Mouse (Mus musculus) monocyte, adult 2 months (primary cell): ENCODE measurements around the gene Cirbp.
"Not testable (repeated sequence)": the region's sequence is repeated elsewhere in the genome, so short reads cannot be mapped to it uniquely, and the experiment has no call there.

ENCODE experiments used
- DNase-seq, 2 experiments: peaks; one replicate each; pipeline ENCODE4 v3.0.0; 2022; ENCODE audit warnings: low spot score in 2 of 2, low read depth in 1 of 2

The Cirbp gene

DNA sequence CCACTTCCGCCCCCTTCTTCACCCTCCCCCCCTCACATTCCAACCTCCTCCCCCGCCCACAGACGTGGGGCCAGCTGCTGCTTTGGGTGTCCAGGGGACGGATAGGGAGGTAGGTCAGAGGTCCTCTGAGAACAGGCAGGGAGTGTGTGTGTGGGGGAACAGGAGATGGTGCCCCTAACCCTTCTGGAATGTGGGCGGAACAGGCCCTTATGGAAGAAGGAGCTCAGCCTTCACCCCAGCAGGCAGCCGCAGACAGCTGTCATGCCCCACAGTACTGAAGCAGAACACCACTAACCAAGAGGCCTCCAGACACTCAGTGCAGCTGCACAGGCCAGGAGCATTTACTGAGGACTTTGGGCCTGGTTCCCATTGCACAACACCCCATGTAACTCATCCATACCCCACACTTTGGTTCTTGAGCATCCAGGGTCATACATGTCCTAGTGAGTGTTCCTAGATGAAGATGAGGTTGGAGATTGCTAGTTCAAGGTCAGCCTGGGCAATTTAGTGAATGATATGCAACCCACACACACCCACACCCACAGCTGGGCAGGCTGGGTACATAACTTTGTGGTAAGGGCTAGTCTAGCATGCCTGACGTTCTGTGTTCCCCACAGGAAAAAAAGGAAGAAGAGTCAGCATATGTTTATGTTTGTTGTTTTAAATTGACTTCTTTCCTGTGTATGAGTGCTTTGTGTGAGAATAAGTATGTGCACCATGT lies 4.1 kb upstream of the Cirbp start:
- no peak for DNase-seq

DNA sequence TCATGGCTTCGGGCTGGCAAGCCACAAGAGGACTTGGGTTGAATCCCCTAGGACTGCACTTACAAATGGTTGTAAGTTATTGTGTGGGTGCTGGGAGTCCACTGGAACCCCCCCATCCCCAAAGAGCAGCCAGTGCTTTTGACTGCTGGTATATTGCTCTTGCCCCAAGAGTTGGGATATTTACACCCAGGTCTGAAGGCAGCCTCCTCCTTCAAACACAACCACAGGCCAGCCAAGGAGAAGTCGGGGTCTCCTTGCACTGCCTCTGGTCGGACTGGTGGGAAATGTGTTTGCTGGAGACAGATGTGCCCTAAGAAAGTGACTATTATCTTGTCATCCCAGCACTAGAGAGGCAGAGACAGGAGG lies 3.6 kb upstream of the Cirbp start:
- DNase-seq = no peak

DNA sequence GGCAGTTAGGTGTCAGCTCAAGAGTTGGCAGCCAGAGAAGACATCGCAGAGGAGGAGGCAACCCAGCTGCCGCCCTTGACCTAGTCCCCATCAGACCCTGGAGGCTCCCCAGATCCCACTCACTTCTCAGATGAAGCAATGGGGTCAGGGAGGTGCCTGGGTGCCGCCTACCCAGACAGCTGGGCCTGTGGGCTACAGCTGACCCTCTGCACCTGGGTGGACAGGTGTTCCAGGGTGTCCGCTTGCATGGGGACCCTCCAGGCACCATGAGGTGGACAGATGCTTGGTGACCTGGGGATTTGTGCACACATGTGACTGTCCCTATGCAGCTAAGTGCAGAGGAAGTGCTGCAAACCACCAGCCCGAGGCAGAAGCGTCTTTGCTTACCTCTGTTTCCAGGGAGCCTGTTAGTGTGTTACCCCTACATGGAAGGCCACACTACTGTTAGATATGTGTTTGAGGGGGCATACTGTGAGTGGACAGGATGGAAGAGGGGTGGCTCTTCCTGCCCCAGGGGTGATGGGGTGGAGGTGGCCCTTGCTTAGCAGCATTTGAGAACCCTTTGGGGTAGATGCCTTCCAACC lies 3.0 kb upstream of the Cirbp start:
- DNase-seq = no peak

DNA sequence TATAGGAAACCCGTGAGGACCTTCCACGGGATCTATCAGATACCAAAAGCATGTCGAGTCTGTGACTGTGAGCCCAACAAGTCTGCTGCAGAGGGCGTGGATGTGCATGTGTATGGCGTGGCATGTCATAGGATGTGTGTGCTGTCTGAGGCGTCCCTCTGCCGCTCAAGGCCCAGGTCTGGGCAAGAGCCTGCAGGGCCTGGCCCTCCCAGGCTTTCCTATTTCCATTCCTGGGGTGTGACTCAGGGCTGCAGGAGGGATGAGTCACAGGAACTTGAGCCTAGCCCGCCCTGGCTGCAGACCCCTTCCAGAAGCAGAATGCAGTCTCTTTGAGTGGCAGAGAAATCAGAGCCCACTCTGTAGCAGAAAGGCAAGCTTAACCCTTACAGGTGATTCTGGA lies 2.1 kb upstream of the Cirbp start:
- DNase-seq = no peak

DNA sequence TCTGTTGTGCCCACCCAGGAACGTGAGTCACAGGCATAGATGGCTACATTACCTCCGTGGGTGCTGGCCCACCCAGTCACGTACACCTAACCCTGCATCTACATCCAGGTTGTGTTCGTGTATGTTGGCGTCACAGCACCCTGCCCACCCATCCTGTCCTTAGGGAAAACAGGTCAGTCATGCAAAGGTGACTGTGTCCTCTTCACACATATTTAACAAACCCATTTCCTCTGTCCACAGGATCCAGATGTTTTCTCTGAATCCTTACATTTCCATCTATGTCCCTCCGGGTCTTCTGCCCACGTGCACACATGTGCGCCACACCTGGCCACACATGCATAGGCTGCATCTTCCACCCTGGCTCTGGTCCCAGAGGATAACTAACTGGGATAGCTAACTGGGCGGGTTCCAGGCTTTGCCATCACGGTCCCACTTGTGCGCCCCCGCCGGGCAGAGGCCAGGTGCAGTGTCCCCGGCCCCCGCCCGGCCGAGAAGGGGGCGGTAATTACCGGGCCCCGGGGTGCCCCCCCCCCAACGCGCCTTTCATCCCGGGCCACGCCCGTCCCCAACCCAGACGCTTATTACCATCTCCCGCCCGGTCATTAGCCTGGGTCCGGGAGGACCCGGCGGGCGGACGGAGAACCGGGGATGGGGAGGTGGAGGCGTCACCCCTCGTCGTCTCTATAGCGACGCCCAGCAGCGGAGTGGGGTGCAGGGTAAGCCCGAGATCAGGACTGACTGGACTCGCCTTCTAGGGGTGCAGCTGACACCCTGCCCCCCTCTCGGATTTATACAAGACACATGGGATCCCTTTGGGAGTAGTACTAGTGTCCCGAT lies 1.4 kb upstream of the Cirbp start:
- no peak for DNase-seq

DNA sequence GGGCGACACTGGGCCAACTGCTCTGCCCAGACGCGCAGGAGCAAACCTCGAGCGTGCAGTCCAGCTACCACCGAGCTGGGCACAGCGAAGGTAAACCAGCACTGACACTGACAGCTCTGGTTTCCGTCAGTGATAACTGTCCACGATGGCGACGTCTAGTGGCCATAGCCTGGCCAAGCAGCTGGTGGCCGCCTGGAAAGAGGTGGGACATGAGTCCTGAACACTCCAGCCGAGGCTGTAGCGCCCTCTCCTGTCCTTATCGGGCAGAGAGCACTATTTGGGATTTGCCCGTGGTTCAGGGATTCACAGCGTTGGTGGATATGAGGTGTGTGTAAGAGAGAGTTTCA lies 814 bp upstream of the Cirbp start:
- peak; percentile 95 for DNase-seq

DNA sequence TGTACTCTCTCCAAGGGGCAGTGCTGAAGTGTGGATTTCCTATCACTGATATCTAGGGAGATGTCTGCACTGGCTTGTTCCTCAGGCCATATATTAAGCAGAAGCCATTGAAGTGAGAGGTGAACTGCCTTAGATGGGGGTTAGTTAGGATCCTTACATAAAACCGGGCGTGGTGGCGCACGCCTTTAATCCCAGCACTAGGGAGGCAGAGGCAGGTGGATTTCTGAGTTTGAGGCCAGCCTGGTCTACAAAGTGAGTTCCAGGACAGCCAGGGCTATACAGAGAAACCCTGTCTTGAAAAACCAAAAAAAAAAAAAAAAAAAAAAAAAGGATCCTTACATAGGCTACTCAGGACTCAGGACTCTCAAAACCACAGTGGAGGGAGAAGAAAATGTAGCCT lies 351 bp downstream of the Cirbp start:
- DNase-seq = not testable (repeated sequence)

DNA sequence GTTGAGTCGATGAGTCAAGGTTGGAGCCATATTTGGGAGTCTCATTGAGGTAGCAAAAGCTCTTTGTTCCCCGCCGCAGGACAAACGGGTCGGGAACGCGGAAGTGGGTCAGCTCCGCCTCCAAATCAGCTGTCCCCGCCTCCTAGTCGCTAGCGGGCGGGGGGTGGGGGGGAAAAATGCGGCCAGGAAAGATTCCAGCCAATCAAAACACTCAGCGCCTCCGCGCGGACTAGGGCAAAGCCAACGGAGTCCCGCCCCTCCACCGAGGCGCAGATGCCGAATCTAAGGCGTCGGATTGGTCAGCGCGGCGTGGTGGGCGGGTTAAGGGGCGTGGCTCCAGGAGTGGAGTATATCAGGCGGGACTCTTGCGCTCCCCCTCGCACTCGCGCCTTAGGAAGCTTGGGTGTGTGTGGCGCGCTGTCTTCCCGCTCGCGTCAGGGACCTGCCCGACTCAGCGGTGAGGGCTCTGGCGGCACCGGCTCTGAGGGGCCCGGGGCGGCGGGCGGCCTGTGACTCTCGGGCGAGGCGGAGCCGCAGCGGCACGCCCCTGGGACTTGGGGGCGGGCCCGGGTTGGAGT lies 1.8 kb downstream of the Cirbp start:
- peak; percentile 96 to 98 for DNase-seq

DNA sequence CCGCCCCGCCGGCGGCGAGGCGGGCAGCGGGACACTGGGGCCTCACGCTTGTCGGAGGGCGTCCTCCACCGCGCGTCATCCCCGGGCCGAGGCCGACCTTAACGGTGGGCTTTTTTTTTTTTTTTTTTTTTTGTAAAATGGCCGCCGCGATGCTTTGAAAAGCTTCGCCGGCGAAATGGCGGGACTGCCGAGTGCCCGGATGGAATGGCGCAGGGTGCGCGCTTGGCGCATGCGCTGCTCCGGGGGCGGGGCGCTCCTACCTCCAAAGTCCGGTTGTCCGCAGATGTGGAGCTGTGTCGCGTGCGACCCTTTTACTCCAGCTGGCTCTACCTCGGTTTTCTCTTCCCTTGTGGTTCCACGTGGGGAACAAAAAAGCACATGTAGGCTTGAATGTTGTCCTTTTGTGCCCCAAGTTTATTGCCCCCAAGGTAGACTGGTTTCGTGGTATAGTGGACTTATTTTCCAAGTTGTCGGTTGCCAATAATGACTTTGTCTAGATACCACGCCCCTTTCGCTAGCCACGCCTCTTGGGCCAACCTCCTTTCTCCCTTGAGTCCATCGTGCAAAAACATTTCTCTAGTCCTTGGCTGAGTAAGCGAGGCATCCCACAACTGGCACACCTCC lies 2.4 kb downstream of the Cirbp start:
- peak; percentile 76 to 88 for DNase-seq

DNA sequence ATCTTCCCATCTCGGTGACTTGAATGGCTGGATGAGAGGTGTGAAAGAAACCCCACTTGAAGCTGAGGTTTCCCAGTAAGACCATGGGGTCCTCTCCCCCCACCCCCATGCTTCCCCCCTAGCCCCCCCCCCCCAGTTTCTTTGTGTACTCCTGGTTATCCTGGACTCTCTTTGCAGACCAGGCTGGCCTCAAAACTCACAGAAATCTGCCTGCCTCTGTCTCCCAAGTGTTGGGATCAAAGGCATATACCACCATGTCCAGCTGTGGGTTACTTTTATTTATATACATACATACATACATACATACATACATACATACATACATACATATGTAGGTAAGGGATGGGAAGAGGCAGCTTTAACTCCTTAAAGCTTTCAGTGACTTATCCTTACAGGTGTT lies 3.3 kb downstream of the Cirbp start:
- DNase-seq = no peak

DNA sequence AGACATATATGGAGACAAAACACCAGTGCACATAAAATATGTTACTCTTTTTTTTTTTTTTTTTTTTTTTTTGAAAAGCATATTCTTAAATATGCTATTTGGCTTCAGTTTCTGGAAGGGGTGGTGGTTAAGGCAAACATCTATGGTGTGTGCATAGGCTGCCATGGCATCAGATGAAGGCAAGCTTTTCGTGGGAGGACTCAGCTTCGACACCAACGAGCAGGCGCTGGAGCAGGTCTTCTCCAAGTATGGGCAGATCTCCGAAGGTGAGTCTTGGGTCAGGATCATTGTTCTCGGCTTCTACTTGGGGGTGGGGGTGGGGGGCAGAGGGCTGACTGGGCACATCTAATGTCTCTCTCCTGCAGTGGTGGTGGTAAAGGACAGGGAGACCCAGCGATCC lies 3.9 kb downstream of the Cirbp start:
- no peak for DNase-seq

DNA sequence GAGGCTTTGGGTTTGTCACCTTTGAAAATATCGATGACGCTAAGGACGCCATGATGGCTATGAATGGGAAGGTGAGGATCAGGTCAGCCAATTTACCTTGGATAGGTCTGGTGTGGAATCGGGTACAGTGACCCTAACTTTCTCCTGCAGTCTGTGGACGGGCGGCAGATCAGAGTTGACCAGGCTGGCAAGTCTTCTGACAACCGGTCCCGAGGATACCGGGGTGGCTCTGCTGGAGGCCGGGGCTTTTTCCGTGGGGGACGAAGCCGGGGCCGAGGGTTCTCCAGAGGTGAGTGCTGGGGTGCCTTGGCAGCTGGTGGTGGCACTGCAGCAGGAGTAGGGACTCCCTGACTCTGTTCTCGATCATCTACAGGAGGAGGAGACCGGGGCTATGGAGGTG lies 4.3 kb downstream of the Cirbp start:
- DNase-seq = no peak

DNA sequence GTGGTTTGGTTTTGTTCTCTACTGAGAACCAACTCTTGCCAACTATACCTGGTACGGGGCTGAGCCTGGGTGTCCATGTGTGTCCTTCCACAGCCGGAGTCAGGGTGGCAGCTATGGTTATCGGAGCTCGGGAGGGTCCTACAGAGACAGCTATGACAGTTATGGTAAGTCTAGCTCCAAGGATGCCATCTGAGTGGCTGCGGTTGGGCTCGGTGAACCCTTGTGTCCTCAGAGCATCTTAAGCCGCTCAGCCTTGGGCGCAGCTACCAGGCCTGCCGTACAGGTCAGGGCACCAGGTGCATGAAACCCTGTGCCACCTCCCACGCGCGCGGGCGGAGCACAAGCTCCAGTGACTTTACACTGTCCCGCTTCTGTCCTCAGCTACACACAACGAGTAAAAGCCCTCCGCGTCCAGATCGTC lies 4.8 kb downstream of the Cirbp start:
- DNase-seq = no peak

DNA sequence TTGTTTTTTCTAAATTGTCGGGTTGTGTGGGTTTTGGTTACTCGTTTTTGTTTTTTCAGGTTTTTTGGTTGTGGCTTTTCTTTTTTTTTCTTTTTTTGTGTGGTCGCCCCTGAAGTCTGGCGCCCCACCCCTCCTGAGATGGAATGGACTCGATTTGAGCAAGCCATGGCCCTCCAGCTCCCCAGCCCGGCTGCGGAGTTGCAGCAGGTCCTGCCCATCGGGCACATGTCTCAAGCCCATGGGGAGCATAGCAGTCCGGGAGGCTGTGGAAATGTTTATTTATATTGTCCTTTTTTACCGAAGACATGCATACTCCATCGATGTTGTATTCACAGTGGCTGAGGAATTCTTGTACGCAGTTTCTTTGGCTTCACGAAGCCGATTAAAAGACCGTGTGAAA lies 5.5 kb downstream of the Cirbp start:
- no peak for DNase-seq

DNA sequence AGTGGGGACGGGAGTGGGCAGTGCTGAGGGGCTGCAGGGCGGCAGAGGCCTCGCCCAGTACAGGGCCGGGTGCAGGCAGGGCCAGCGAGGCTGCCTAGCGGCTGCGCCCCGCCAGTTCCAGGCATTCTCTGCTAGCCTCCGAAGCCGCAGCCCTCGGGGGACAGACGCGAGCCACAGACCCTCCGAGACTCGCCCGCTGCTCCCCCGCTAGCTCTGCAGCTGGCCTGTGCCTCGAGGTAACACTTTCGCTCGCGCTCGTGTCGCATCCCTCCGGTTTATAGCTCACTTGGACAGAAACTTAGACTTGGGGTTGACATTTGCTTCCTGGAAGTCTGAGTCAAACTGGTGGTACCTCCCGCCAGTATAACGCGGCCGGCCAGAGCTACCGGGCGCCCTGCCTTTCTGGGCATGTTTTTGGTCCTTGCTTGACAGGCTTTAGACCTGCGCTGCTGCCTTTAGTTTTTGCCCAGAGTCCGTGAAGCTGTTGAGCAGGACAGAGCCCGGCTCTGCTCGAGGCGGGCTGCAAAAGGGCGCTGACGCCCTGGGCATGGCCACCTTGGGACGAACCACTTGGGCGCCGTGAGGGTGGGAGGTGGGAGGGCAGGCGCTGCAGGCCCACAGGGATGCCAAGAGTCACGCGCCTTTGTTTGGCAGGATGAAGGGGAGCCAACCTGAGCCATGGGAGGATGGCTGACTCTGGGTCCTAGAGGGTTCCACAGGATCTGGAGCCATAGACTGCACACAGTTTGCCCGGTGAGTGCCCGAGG lies 6.2 kb downstream of the Cirbp start:
- DNase-seq = no peak

DNA sequence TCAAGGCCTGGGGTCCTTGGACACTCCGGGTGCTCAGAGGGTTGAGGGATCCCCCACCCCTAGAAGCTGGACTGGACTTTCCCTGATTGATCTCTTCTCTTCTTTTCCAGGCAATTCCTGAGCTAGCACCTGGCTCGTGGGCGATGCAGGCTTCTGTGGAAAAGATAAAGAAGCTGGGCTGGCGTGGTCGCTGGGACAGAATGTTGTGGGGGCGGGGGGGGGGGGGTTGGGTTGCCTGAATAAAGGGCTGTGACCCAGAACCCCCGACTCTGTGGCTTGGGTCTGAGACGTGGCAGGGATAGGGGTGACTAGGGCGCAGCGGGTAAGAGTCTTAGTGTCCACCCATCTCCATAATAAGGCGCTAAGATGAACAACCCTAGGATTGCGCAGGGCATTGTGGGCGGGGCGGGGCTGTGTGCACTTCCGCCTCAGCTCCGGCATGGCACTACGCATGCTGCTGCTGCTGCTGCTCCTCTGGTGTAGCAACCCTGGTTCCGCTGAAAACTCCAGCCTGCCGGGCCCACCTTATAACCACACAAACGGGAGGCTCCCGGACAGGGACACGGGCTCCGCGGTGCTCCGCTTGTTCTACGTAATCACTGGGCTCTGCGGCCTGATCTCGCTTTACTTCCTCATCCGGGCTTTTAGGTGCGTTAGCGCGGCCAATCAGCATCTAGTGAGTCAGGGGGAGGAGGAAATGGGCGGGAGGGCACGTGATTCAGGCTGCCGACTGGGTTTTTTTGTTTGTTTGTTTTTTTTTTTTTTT lies 6.9 kb downstream of the Cirbp start, which contains the start of gene 1600002K03Rik:
TSS of gene 1600002K03Rik (plus strand) at position 418 of the 766 bp plus-strand sequence.
- DNase-seq = peak; percentile 91 to 94

DNA sequence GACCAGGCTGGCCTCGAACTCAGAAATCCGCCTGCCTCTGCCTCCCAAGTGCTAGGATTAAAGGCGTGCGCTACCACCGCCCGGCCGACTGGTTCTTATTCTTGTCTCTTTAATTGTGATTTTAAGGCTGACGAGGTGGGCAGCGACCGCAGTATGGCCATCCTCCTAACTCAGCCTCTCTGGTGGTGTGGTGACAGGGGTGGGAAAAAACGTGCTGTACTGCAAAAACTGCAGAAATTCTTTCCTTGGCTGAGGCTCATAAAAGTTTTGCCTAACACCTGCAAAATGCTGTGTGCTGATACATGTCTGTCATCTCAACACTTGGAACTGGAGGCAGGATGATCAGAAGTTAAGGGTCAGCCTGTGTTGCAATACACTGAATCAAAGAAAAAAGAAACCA lies 7.6 kb downstream of the Cirbp start:
- DNase-seq = no peak

DNA sequence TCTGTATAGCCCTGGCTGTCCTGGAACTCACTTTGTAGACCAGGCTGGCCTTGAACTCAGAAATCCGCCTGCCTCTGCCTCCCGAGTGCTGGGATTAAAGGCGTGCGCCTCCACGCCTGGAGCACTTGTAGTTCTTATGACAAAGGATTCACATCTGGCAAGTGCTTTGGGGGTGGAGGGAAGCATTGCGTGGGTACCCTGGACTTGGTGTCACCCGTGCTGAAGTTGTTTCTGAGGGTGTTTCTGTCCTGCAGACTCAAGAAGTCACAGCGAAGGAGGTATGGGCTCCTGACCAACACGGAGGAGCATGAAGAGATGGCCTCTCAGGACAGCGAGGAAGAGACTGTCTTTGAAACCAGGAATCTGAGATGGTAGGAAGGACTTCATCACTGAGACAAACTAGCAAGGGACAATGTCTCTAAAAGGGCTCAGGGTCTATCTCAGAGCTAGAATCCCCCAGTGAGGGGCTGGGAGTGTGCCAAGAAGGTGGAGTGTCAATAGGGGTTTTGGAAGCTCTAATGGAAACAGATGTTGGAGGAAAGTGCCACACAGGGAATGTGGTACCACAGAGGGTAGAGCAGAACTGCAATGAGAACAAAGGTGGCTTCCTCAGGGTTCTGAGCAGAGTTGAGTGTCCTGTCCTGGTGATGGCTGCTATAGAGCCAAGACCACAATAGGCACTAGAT lies 8.3 kb downstream of the Cirbp start:
- DNase-seq = no peak

DNA sequence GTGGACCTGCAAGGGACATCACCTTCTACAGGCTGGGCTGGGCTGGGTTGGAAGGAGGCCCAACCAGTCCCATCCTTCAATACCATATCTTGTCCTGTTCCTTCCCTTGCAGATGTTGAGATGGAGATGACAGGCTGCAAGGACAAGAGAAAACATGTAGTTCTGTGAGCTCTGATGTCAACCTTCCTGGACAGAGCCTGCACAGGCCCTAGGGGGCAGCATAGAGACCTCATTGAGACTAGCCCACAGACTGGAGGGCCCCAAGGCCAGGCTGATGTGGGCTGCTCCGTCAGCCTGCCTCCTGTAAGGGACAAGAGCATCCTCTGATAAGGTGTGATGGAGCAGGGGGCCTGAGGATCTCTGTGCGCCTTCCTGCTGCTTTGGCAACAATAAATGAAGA lies 8.9 kb downstream of the Cirbp start:
- DNase-seq = no peak
